7 mouse cellular contexts compared by ENCODE assay signal in genomic region chr9:57074822-57075603, GRCm38 (mm10). TPM values are rescaled to one million over a fixed set of nuclear protein-coding genes. Genes with fewer than 3 reads are reported as not detected.
DNase-seq lines count a peak whose midpoint lies in the region; ATAC-seq lines count a peak whose summit lies in the region.

No protein-coding gene starts in this region.

- H3K9ac ChIP-seq in hindbrain, embryonic 16.5 days (ENCODE audit: low read depth, low read length), result peak overlapping the region; percentile 53
- peak overlapping the region; percentile 81 for H3K9ac ChIP-seq in midbrain, embryonic 11.5 days (ENCODE audit: low read length)

- ATAC-seq in hindbrain, embryonic 16.5 days, result no peak
- ATAC-seq in midbrain, embryonic 11.5 days (ENCODE audit: low FRiP score), result no peak

- 6% methylated on average over 17 of the region's 17 CpGs for WGBS in hindbrain, embryonic 16.5 days
- WGBS in midbrain, embryonic 11.5 days, result 8% methylated on average over 17 of the region's 17 CpGs

- H3K4me1 ChIP-seq in hindbrain, embryonic 16.5 days (ENCODE audit: control insufficient read depth, insufficient read depth, low read depth, low read length), result peaks cover 31% of the 10 kb centered on the region
- peaks cover 11% of the 10 kb centered on the region for H3K4me1 ChIP-seq in midbrain, embryonic 11.5 days (ENCODE audit: control insufficient read depth, insufficient read depth, low read length)

- no peaks in the 10 kb centered on the region for H3K9me3 ChIP-seq in hindbrain, embryonic 16.5 days (ENCODE audit: control insufficient read depth, low read length)
- no peaks in the 10 kb centered on the region for H3K9me3 ChIP-seq in midbrain, embryonic 11.5 days (ENCODE audit: control insufficient read depth, low read length)

- intact Hi-C loops in left cerebral cortex, postnatal 14 days (cut with DNase I), result loop anchor here (5.0 kb wide), 3 partner anchors 78 to 138 kb away; partner anchors contain the start of genes Imp3 and Snupn

- no peaks in the 10 kb centered on the region for H3K36me3 ChIP-seq in hindbrain, embryonic 16.5 days (ENCODE audit: control insufficient read depth, insufficient read depth, low read length)
- no peaks in the 10 kb centered on the region; the same call in 1 of the 2 replicates for H3K36me3 ChIP-seq in midbrain, embryonic 11.5 days (ENCODE audit: control insufficient read depth, insufficient read depth, low read length)

- peak overlapping the region; percentile 99 for H3K4me3 ChIP-seq in hindbrain, embryonic 16.5 days (ENCODE audit: low read length)
- peak overlapping the region; percentile 91 for H3K4me3 ChIP-seq in midbrain, embryonic 11.5 days (ENCODE audit: low read depth, low read length)

- H3K4me2 ChIP-seq in hindbrain, embryonic 16.5 days (ENCODE audit: low read length), result peak overlapping the region; percentile 83
- peak overlapping the region; percentile 78 for H3K4me2 ChIP-seq in midbrain, embryonic 11.5 days

- H3K27ac ChIP-seq in hindbrain, embryonic 16.5 days (ENCODE audit: low read depth, low read length), result peak overlapping the region; percentile 83
- H3K27ac ChIP-seq in midbrain, embryonic 11.5 days (ENCODE audit: low read depth, low read length), result peak overlapping the region; percentile 55

- peak; percentile 89 to 94 for DNase-seq in adrenal gland, adult (ENCODE audit: inconsistent age in 2 of 2, low spot score in 1 of 2)
- peak; percentile 78 to 81 for DNase-seq in cerebellum, postnatal 14 days
- DNase-seq in frontal cortex, postnatal 14 days (ENCODE audit: low spot score in 2 of 2), result peak; percentile 42 to 54
- DNase-seq in left cerebral cortex, postnatal 14 days (ENCODE audit: low spot score in 2 of 2), result peak; percentile 62 to 72
- peak; percentile 93 for DNase-seq in midbrain, embryonic 11.5 days (ENCODE audit: low spot score, missing footprints)
- DNase-seq in spleen, adult 18-20 months, result peak; percentile 63 to 64

- H3K27me3 ChIP-seq in hindbrain, embryonic 16.5 days (replicated peaks; ENCODE audit: control insufficient read depth, insufficient read depth, low read length), result no peaks in the 10 kb centered on the region
- H3K27me3 ChIP-seq in midbrain, embryonic 11.5 days (ENCODE audit: control insufficient read depth, insufficient read depth, low read length), result no peaks in the 10 kb centered on the region

RNA-seq across cellular contexts. Expression of gene Sin3a, which starts 3.2 kb away (rescaled TPM):
- 19.6 and 20.7 TPM in 2 replicates for polyA plus RNA-seq in hindbrain, embryonic 16.5 days (2015; fragmentation: Nextera tagmentation; extraction: Ambion mirVana)
- total RNA-seq in left cerebral cortex, postnatal 14 days (2021), result 10 to 100 TPM; 27.1 to 28.5 TPM
- 54.6 and 56.1 TPM in 2 replicates for polyA plus RNA-seq in midbrain, embryonic 11.5 days (2014; fragmentation: Nextera tagmentation; extraction: Ambion mirVana)

RNA-seq across cellular contexts. Expression of gene Man2c1, which starts 55.5 kb away (rescaled TPM):
- polyA plus RNA-seq in hindbrain, embryonic 16.5 days (2015; fragmentation: Nextera tagmentation; extraction: Ambion mirVana), result 77.2 and 88.7 TPM in 2 replicates
- 100 to 1,000 TPM; 112 to 126 TPM for total RNA-seq in left cerebral cortex, postnatal 14 days (2021)
- 17.5 and 18.0 TPM in 2 replicates for polyA plus RNA-seq in midbrain, embryonic 11.5 days (2014; fragmentation: Nextera tagmentation; extraction: Ambion mirVana)
